Mouse (Mus musculus): ENCODE measurements around the gene Ctdspl. TPM values are rescaled to one million over a fixed set of nuclear protein-coding genes. Genes with fewer than 3 reads are reported as not detected.

Gene Ctdspl
- polyA plus RNA-seq, 1 experiment from 2014 or later: 8.8 TPM

DNA sequence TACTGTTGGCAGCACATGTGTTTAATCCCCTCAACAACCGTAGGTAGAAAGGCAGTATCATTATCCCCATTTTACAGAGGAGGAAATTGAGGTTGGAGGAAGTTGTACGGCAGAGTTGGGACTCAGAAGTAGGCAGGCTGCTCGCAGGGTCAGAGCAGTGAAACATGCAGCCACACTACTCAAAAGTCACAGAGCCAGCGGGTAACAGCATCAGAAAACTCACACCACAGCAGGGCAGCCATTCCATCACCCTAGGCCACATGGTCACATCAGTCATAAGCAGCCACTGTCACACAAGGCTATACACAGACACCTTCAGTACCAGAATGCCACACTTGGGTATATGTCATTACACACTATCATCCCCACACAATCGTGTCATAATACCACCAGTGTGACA is 161.1 kb downstream of the Ctdspl start:
- no peaks in the 10 kb centered on the region for H3K9me3 ChIP-seq (ENCODE audit: control insufficient read depth, low read length)
- WGBS: 89% methylated on average over 5 of the region's 5 CpGs
- no peak for ATAC-seq
- H3K27ac ChIP-seq (ENCODE audit: low read length): no peak overlapping the region
- no peaks in the 10 kb centered on the region for H3K36me3 ChIP-seq (ENCODE audit: control insufficient read depth, insufficient read depth)
- H3K4me3 ChIP-seq (replicated peaks; ENCODE audit: low read length): no peak overlapping the region
- H3K4me1 ChIP-seq (replicated peaks; ENCODE audit: control insufficient read depth, insufficient read depth, low read length): peaks cover 19% of the 10 kb centered on the region
- H3K4me2 ChIP-seq (ENCODE audit: low read length): no peak overlapping the region
- no peak overlapping the region for H3K9ac ChIP-seq (replicated peaks; ENCODE audit: low read depth, low read length)
- H3K27me3 ChIP-seq (replicated peaks; ENCODE audit: control insufficient read depth, insufficient read depth, low read length): peaks cover 8% of the 10 kb centered on the region

DNA sequence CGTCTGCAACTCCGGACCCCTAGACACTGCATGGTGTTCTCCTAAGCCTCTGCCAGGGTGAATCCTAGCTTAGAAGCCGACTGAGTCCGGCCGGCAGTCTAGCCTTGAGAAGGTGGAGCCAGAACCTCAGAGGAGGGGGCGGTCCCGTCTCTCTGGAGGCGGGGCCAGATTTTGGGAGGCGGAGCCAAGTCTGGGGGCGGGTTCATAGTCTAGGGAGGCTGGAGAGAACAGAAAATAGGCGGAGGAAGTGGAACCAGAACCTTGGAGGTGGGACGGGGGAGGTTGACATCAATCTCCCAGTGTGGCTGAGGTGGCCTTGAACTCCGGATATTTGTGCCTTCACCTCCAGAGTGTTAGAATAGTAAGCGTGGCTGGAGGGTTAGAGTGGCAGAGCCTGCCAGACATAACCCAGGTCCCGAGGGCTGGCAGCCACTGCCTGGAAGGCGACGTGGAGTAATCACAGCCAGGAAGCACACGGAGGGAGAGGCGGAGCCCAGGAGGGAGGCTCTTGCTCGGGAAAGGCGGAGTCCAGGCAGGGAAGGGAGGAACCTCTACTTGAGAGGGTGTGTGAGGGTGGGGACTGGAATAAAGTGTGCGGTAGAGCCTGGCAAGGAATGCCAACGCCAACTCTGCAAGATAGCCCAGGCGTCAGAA is 162.0 kb downstream of the Ctdspl start:
- peaks cover 8% of the 10 kb centered on the region for H3K27me3 ChIP-seq (replicated peaks; ENCODE audit: control insufficient read depth, insufficient read depth, low read length)
- peak overlapping the region; percentile 47 for H3K4me2 ChIP-seq (ENCODE audit: low read length)
- H3K36me3 ChIP-seq (ENCODE audit: control insufficient read depth, insufficient read depth): no peaks in the 10 kb centered on the region
- WGBS: 2% methylated on average over 24 of the region's 24 CpGs
- H3K9ac ChIP-seq (replicated peaks; ENCODE audit: low read depth, low read length): 0 out of 2 replicates have a peak overlapping the region, but pooled peaks have one; percentile 27
- H3K9me3 ChIP-seq (ENCODE audit: control insufficient read depth, low read length): no peaks in the 10 kb centered on the region
- peak overlapping the region; percentile 24 for H3K4me3 ChIP-seq (replicated peaks; ENCODE audit: low read length)
- peak; percentile 52 for ATAC-seq
- H3K4me1 ChIP-seq (replicated peaks; ENCODE audit: control insufficient read depth, insufficient read depth, low read length): peaks cover 27% of the 10 kb centered on the region
- no peak overlapping the region for H3K27ac ChIP-seq (ENCODE audit: low read length)

DNA sequence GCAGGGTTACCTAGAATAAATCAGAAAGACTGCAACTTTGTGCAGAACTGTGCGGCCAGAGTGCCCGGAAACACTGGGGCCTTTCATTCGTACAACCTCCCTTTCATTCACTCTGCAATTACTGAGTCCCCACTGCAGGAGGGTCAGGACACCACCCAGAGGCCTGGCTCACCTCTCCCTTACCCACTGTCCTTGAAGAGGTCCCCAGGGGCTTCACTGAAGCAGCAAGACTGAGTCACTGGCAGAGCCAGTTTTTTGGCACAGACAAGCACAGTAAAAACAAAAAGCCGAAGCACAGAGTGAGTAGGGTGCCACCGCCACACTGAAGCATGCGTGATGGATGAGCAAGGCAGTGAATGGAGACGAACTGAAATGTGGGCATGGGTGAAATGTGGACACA is 163.2 kb downstream of the Ctdspl start:
- H3K4me3 ChIP-seq (replicated peaks; ENCODE audit: low read length): no peak overlapping the region
- H3K9me3 ChIP-seq (ENCODE audit: control insufficient read depth, low read length): no peaks in the 10 kb centered on the region
- no peak overlapping the region for H3K9ac ChIP-seq (replicated peaks; ENCODE audit: low read depth, low read length)
- peaks cover 9% of the 10 kb centered on the region for H3K27me3 ChIP-seq (replicated peaks; ENCODE audit: control insufficient read depth, insufficient read depth, low read length)
- 40% methylated on average over 7 of the region's 7 CpGs for WGBS
- no peak overlapping the region for H3K27ac ChIP-seq (ENCODE audit: low read length)
- H3K36me3 ChIP-seq (ENCODE audit: control insufficient read depth, insufficient read depth): no peaks in the 10 kb centered on the region
- no peak for ATAC-seq
- H3K4me2 ChIP-seq (ENCODE audit: low read length): no peak overlapping the region
- H3K4me1 ChIP-seq (replicated peaks; ENCODE audit: control insufficient read depth, insufficient read depth, low read length): peaks cover 31% of the 10 kb centered on the region

DNA sequence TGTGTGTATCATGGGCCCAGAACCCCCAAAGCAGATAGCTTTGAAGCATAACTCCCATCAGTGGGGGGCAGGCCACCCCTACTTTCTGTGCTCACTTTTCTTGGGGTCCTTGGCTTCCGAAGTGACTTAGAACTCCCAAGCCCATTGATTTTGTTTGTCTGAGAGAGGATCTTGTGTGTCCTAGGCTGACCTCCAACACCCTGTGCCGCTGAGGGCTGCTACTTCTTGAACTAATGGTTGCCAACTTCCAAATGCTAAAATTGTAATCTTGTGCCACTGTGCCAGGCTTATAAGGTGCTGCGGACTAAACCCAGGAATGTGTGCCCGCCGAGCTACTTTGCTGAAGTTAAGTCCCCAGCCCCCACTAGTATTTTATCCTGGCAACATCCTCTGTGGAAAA is 164.2 kb downstream of the Ctdspl start:
- 91% methylated on average over 5 of the region's 5 CpGs for WGBS
- peaks cover 31% of the 10 kb centered on the region for H3K4me1 ChIP-seq (replicated peaks; ENCODE audit: control insufficient read depth, insufficient read depth, low read length)
- no peaks in the 10 kb centered on the region for H3K9me3 ChIP-seq (ENCODE audit: control insufficient read depth, low read length)
- no peak overlapping the region for H3K9ac ChIP-seq (replicated peaks; ENCODE audit: low read depth, low read length)
- no peak overlapping the region for H3K4me2 ChIP-seq (ENCODE audit: low read length)
- H3K27me3 ChIP-seq (replicated peaks; ENCODE audit: control insufficient read depth, insufficient read depth, low read length): peaks cover 12% of the 10 kb centered on the region
- no peak for ATAC-seq
- H3K36me3 ChIP-seq (ENCODE audit: control insufficient read depth, insufficient read depth): no peaks in the 10 kb centered on the region
- no peak overlapping the region for H3K27ac ChIP-seq (ENCODE audit: low read length)
- no peak overlapping the region for H3K4me3 ChIP-seq (replicated peaks; ENCODE audit: low read length)

DNA sequence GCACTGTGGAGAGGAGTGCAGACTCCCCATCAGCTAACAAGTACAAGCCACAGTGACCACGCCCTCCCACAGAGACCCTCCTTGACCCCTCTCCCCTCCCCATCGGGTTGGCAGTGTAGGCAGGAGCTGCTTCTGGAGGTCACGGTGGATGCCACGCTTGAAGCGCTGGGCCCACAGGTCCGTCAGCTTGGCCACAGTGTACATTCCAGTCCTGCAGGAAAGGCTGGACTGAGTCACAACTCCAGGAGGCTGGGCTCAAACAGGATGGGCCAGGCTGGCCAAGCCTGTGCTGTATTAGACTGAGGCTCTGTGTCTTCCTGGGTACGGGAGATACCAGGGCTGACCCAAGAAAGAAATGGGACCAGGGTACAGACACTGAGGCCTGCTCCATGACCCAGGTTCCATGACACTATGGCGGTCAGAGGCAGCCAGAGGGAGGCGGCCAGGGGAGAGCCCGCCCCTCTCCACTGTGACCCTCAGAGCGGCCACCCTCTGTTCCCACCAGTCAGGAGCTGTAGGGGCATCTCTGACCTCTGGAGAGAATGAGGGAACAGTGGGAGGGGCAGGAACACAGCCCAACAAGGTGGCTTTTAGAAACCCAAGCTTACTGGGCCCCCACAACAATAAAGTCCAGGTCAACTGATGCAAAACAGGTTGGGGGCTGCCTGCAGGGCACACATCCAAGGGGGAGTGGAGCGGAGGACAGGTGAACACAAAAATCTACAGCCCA is 165.5 kb downstream of the Ctdspl start:
- peak overlapping the region; percentile 70 for H3K4me2 ChIP-seq (ENCODE audit: low read length)
- no peak for ATAC-seq
- no peak overlapping the region; the same call in 1 of the 2 replicates for H3K9ac ChIP-seq (replicated peaks; ENCODE audit: low read depth, low read length)
- peaks cover 12% of the 10 kb centered on the region for H3K27me3 ChIP-seq (replicated peaks; ENCODE audit: control insufficient read depth, insufficient read depth, low read length)
- no peaks in the 10 kb centered on the region for H3K36me3 ChIP-seq (ENCODE audit: control insufficient read depth, insufficient read depth)
- H3K4me1 ChIP-seq (replicated peaks; ENCODE audit: control insufficient read depth, insufficient read depth, low read length): peaks cover 29% of the 10 kb centered on the region
- WGBS: 72% methylated on average over 11 of the region's 12 CpGs
- peak overlapping the region; percentile 52 for H3K4me3 ChIP-seq (replicated peaks; ENCODE audit: low read length)
- no peak overlapping the region for H3K27ac ChIP-seq (ENCODE audit: low read length)
- no peaks in the 10 kb centered on the region for H3K9me3 ChIP-seq (ENCODE audit: control insufficient read depth, low read length)

DNA sequence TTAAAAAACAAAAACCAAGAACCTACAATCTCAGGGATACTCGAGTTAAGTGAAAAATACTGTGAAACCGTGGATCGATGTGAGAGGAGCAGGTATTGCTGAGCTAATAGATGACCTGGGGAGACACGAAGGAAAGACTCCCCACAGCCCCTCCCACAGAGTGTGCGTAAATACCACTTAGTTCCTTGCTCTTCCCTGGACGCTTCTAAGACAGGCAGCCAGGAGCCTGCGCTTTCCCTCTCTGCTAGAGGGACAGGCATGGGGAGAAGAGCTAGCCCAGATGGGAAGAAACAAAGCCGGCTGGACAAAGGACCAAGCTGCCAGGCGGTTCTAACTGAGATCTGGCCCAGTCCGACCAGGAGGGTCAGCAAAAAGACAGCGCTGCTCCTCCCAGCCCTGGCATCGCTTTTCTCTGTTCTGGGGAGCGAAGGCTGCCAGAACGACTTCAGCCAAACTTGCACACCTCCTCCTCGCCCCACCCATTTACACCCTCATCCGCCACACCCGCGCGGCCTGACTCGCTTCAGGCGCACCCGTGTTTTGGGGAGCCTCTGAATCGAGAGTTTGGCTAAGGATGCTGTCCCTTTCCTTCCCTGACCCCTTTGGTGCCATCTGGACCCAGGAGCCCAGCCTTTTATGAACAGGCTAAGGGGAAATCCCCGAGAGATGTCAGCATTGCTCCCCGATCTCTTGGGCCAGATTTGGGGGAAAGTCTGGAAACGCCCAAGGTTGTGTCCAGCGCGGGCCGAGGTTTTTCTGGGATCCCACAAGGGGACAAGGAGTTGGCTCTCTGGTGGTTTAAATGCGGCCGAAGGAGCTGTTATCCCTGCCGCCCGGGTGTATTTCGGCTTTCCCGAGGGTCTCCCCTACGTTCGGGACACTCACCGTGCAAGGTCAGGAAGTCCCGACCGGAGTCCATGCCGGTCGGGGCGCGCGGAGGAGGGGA is 166.5 kb downstream of the Ctdspl start:
- no peak for ATAC-seq
- H3K9me3 ChIP-seq (ENCODE audit: control insufficient read depth, low read length): no peaks in the 10 kb centered on the region
- peak overlapping the region; percentile 52 for H3K4me3 ChIP-seq (replicated peaks; ENCODE audit: low read length)
- peaks cover 12% of the 10 kb centered on the region for H3K27me3 ChIP-seq (replicated peaks; ENCODE audit: control insufficient read depth, insufficient read depth, low read length)
- peaks cover 29% of the 10 kb centered on the region for H3K4me1 ChIP-seq (replicated peaks; ENCODE audit: control insufficient read depth, insufficient read depth, low read length)
- peak overlapping the region; percentile 70 for H3K4me2 ChIP-seq (ENCODE audit: low read length)
- H3K27ac ChIP-seq (ENCODE audit: low read length): no peak overlapping the region
- H3K9ac ChIP-seq (replicated peaks; ENCODE audit: low read depth, low read length): peak overlapping the region; percentile 43
- WGBS: 3% methylated on average over 40 of the region's 45 CpGs
- H3K36me3 ChIP-seq (ENCODE audit: control insufficient read depth, insufficient read depth): no peaks in the 10 kb centered on the region

Small RNA genes lying within 50 kb of the gene (microRNA-seq; reads per million reads assigned to microRNA genes)
- 6.9 reads per million, percentile 25 among the genes with 10 or more reads in this experiment for gene Mir26a-1

Other genes starting within 250 kb of the Ctdspl start
- gene Vill, start 126.3 kb downstream of the Ctdspl start, polyA plus RNA-seq (2015; fragmentation: Nextera tagmentation; extraction: Ambion mirVana): 1.5 and 2.8 TPM in 2 replicates
- 12.9 and 13.0 TPM in 2 replicates for gene Plcd1, start 167.0 kb downstream of the Ctdspl start, polyA plus RNA-seq (2015; fragmentation: Nextera tagmentation; extraction: Ambion mirVana)
- 0.47 and 0.57 TPM in 2 replicates for gene Dlec1, start 176.0 kb downstream of the Ctdspl start, polyA plus RNA-seq (2015; fragmentation: Nextera tagmentation; extraction: Ambion mirVana)
- 1.3 and 1.7 TPM in 2 replicates for gene Acaa1b, start 230.6 kb downstream of the Ctdspl start, polyA plus RNA-seq (2015; fragmentation: Nextera tagmentation; extraction: Ambion mirVana)
- not detected in 2 replicates for gene Gm47289, start 232.7 kb downstream of the Ctdspl start, polyA plus RNA-seq (2015; fragmentation: Nextera tagmentation; extraction: Ambion mirVana)